Mouse (Mus musculus): ENCODE data around the gene Mipep.

The Mipep gene

DNA sequence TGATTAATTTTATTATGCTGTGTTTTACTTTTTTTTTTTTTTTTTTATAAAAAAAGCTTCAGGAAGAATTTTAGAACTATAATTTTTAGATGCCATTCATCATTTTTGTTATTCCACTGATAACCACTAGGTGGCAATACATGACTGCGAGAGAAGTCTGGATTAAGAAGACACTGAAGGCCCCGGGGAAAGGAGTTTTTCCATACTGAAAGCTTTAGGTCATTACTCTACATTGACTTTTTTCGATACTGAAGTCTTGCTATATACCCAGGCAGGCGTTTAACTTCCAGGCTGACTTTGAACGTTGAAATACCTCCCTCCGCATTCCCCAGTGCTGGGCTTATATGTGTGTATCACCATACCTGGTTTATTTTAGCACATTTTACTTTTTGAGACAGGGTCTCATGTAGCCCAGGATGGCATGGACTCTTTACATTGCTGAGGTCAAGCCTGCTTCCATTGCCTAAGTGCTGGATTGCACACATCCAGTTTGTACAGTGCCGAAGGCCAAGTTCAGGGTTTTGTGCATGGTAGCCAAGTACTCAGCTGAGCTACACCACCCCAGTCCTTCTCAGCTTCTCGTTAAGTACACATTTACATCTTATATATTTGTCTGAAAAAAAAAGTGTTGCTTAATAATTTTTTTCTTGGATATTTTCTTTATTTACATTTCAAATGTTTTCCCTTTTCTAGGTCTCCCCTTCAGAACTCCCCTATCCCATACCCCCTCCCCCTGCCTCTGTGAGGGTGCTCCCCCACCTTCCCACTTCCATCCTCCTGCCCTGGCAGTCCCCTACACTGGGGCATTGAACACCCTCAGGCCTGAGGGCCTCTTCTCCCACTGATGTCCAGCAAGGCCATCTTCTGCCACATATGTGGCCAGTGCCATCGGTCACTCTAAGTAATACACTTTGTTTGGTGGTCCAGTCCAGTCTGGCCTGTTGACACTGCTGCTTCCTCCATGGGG is 15.7 kb downstream of the Mipep start:
- peak; percentile 49 for DNase-seq (ENCODE audit: low read depth, low spot score)

GRCm38 (mm10) chr14:60802026-60802425 is 17.7 kb downstream of the Mipep start:
- DNase-seq (ENCODE audit: low read depth, low spot score), result no peak

DNA sequence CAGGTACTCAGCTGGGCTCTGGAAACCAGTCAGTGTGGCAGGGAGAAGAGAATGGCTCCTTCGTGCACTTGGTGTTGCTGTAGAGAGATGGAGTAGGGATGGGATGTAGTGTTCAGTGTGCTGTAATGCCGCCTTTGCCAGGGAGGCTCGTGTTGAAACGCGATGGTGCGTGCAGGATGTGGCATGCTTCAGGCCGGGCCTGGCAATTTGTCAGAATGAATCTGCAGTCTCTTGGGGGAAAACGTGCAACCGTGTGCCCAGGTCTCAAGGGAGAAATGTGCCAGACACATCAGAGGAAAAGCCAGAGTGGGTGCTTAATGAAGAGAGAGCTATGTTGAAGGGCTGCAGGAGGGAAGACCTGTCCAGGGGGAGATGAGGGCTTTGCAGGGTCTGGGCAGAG is 20.6 kb downstream of the Mipep start:
- DNase-seq (ENCODE audit: low read depth, low spot score), result no peak

DNA sequence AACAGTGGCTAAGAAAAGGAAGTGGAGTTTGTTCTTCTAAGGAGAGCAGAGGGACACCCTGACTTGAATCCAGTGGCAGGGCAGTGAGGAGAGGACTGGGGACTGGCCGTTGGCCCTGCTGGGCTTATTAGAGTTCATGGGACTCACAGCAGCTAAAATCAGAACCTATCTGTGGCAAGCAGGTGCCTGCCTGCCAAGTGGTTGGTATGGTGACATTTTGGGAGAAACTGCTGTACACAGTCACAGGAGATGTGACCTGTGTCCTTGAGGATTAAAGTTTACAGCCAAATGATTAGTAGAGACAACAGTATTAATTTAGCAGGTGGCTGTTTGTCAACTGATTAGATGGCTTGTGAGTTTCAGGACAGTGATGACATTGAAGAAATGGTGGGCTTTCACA is 21.5 kb downstream of the Mipep start:
- DNase-seq (ENCODE audit: low read depth, low spot score), result no peak

DNA sequence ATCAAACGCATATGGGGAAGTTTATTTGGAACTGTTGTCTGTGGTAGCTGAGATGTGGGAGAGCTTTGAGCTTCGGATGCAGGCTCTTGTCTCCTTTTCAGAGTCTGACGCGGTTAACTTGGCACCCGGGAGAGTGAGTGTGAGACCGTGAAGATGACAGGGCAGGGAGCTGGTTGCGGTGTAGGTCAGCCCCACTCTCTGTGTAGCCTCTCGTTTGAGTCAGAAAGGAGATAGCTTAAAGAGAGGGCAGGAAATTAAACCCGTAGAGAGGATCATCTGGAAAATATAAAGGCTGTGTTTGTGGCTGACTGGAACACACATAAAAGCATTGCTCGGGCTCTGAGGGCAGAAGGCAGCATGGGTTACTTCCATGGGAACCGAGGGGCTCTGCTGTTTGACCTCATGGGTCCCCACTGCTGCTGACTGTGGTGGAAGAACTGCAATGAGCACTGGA is 22.5 kb downstream of the Mipep start:
- peak; percentile 22 for DNase-seq (ENCODE audit: low read depth, low spot score)

GRCm38 (mm10) chr14:60809881-60810280 is 25.5 kb downstream of the Mipep start:
- no peak for DNase-seq (ENCODE audit: low read depth, low spot score)

- no peak for DNase-seq (ENCODE audit: low read depth, low spot score)
Observed at GRCm38 (mm10) chr14:60811547-60811946, 27.2 kb downstream of the Mipep start.

DNA sequence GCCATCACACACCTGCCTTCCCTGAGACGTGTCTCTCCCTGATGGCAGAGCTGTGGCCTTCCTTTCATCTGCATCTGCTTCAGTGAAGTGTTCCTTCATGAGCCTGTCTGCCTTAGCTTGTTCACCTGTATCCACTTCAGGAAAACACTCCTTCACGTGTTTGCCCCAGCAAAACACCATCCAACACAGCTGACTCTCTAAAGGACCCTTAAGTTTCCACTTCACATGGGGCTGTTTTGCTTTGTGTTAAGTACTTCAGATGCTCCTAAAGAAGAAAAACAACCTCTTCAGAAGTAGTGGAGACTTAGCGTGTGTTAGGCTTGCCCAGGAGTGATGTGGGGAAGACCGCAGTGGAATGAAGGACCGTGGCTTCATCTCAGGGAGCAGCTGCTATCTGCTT is 30.7 kb downstream of the Mipep start:
- no peak for DNase-seq (ENCODE audit: low read depth, low spot score)

DNA sequence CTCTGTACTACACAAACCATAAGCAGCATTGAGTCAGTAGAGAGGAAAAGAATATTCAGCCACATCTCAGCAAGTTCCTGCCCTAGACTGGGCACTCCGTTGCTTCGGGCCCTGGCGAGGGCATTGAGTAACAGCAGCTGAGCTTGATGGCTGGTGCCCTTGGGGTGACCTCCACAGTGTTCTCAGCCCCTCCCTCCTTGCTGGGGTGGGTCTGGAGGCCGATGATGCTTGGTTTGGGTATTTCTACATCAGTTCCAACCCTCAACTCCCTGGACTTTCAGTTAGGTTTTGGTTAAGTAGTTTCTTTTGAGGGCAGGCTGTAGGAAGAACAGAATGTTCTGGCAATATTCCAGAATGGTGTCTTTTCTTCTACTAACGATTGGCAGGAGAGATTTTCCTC is 33.7 kb downstream of the Mipep start:
- no peak for DNase-seq (ENCODE audit: low read depth, low spot score)

GRCm38 (mm10) chr14:60830096-60830495 is 45.7 kb downstream of the Mipep start:
- no peak for DNase-seq (ENCODE audit: low read depth, low spot score)

DNA sequence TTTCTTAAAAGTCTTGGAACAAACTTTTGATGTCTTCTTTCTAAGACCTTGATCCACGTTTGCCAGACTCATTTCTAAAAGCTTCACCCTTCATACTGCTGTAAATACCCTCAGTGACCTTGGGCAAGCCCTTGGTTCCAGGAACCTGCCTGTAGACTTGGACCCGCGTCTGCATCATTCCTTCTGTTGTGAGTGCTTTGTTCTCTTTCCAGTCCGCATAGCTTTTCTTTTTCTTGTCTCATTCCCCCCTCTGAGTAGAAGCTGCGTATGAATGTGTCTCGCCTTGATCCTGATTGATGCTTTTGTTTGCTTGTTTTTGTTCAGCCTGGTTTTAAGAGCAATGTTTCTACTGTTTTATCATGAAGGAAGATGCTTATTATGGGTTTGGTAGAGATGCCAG is 52.3 kb downstream of the Mipep start:
- no peak for DNase-seq (ENCODE audit: low read depth, low spot score)

GRCm38 (mm10) chr14:60839654-60840053 is 55.3 kb downstream of the Mipep start:
- DNase-seq (ENCODE audit: low read depth, low spot score), result no peak

- no peak for DNase-seq (ENCODE audit: low read depth, low spot score)
Observed at GRCm38 (mm10) chr14:60841977-60842659, 57.7 kb downstream of the Mipep start.

DNA sequence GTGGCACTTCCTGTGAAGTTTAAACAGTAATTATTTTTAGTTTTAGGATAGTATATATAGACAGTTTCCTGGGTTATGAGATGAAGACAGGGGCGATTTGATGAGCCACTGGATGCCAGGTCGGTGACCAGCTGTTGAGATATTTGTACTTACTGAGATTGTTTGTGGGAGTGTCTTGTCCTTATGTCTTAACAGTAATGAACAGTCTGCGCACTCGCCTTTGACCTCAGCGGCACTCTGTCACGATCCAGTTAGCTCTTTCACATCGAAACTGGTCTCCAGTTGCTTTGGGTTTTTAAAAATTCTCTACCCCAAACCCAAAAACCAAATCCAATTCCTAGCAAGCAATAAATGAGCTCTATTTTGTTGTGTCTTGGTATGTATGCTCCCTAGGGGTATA is 59.2 kb downstream of the Mipep start:
- no peak for DNase-seq (ENCODE audit: low read depth, low spot score)

GRCm38 (mm10) chr14:60845261-60846045 is 61.1 kb downstream of the Mipep start:
- DNase-seq (ENCODE audit: low read depth, low spot score), result no peak

- no peak for DNase-seq (ENCODE audit: low read depth, low spot score)
Observed at GRCm38 (mm10) chr14:60846174-60846573, 61.8 kb downstream of the Mipep start.

DNA sequence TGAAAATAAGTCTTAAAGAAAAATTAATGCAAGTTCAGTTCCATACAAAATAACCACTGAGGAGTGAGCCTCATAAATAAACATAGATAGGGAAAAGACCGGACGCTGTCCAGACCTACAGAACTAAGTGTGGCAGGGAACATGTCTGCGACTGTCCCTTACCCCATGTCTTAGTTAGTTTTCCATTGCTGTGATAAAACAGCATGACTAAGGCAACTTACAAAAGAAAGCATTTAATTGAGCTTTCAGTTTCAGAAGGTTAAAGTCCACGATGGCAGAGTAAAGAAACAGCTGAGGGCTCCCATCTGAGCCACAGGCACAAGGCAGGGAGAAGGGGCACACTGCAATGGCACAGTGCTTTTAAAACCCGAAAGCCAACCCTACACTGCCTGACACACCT is 63.8 kb downstream of the Mipep start:
- no peak for DNase-seq (ENCODE audit: low read depth, low spot score)

GRCm38 (mm10) chr14:60850101-60850500 is 65.7 kb downstream of the Mipep start:
- no peak for DNase-seq (ENCODE audit: low read depth, low spot score)

DNA sequence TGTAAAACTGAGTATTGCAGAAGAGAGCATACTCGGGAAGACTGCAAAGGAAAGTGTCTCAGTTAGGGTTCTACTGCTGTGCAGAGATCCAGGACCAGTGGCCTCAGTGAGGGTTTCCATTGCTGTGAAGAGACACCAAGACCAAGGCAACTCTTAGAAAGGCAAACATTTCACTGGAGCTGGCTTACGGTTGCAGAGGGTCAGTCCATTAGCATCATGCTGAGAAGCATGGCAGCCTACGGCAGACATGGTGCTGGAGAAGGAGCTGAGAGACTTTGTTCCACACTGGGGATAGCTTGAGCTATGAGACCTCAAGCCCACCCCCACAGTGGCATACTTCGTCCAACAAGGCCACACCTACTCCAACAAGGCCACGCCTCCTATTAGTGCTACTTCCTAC is 67.3 kb downstream of the Mipep start:
- DNase-seq (ENCODE audit: low read depth, low spot score), result no peak

- no peak for DNase-seq (ENCODE audit: low read depth, low spot score)
Observed at GRCm38 (mm10) chr14:60856199-60856912, 72.0 kb downstream of the Mipep start.

- DNase-seq (ENCODE audit: low read depth, low spot score), result no peak
Observed at GRCm38 (mm10) chr14:60856913-60857300, 72.5 kb downstream of the Mipep start.

Measured in embryo, embryonic 11.5 days (tissue).